Mouse (Mus musculus) intestine, embryonic 16.5 days (tissue): Measurements from ENCODE around the gene Hoxa7. TPM values are rescaled to one million over a fixed set of nuclear protein-coding genes. Genes with fewer than 3 reads are reported as not detected.

ENCODE experiments used
- ATAC-seq: fragments of 200-750 bp; cut with Nextera tagmentation; 2 replicates; pipeline ENCODE4 v1.8.0; 2017; ENCODE audit warnings: moderate TSS enrichment, moderate library complexity
- H3K27ac ChIP-seq: fragments of 300-500 bp; sonication (generic); 2 replicates; pipeline ENCODE4 v1.5.1; 2014; ENCODE audit warnings: mild to moderate bottlenecking, low read length
- H3K27me3 ChIP-seq: fragments of 300-500 bp; sonication (generic); replicated peaks from 2 replicates; pipeline ENCODE4 v1.6.1; 2014; ENCODE audit warnings: low read length, control low read depth, mixed read lengths; ENCODE audit not compliant: control insufficient read depth, insufficient read depth
- H3K36me3 ChIP-seq: fragments of 300-500 bp; sonication (generic); 2 replicates; pipeline ENCODE4 v1.6.1; 2014; ENCODE audit warnings: low read length, control low read depth; ENCODE audit not compliant: control insufficient read depth, insufficient read depth
- H3K4me1 ChIP-seq: fragments of 300-500 bp; sonication (generic); 2 replicates; pipeline ENCODE4 v1.6.1; 2014; ENCODE audit warnings: low read length, control low read depth, mixed read lengths; ENCODE audit not compliant: control insufficient read depth, insufficient read depth
- H3K4me2 ChIP-seq: fragments of 300-500 bp; sonication (generic); 2 replicates; pipeline ENCODE4 v1.6.1; 2014; ENCODE audit warnings: low read depth, low read length, control low read depth
- H3K4me3 ChIP-seq: fragments of 300-500 bp; sonication (generic); 2 replicates; pipeline ENCODE4 v1.5.1; 2014; ENCODE audit warnings: mild to moderate bottlenecking, low read length
- H3K9ac ChIP-seq: fragments of 300-500 bp; sonication (generic); 2 replicates; pipeline ENCODE4 v1.6.1; 2014; ENCODE audit warnings: low read depth, low read length
- H3K9me3 ChIP-seq: fragments of 300-500 bp; sonication (generic); 2 replicates; pipeline ENCODE4 v1.6.1; 2016; ENCODE audit warnings: low read length, control low read depth; ENCODE audit not compliant: control insufficient read depth
- WGBS: fragments of 180-500 bp; shearing (Covaris S2); extraction: QIAGEN DNeasy Blood & Tissue Kit; methylation state at CpG from one replicate; pipeline ENCODE4 v1.1.7; 2014; 5-methylcytosine and 5-hydroxymethylcytosine counted together
- polyA plus RNA-seq: library from polyadenylated mRNA; unstranded; fragments of >200 nt; fragmentation: Nextera tagmentation; extraction: Ambion mirVana; gene quantifications from 2 replicates; pipeline ENCODE4 v1.2.1, GENCODE M21; 2015

Gene Hoxa7
- 6.0 and 8.2 TPM in 2 replicates for polyA plus RNA-seq

DNA sequence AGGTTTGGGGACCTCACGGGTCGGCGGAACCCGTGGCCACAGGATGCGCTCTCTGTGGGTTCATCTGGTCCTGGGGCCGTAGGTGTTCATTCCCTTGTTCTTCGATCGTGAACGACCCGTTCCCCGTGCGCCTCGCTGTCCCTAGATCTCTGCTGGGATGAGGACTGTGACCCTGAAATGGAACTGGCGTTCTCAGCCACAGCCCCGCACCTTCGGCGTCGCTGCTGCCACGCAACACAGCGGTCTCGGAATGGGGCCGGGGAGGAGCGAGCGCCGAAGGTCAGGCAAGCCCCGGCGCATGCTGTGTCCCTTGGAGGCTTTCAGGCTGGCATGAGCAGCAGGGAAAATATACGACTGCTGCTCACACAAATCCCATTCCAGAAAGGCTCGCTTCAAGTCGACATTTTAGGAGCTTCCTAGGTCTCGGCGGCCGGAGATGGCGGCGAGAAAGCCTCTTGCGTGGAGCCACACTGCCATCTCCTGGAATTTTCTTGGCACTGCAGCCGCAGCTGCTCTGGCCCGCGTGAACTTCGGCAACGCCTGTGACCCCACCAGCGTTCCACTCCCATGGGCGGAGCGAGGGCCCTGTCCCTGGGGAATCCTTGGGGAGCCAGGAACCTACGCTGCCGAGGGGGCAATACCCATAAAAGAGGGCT is at the start of gene Hoxa7:
Gene Hoxa7, minus strand, starts transcription at position 518 of the 656 bp plus-strand sequence.
- H3K27ac ChIP-seq, result peak within 1 kb of the TSS; percentile 57
- under 1% methylated on average over 46 of the region's 46 CpGs for WGBS

DNA sequence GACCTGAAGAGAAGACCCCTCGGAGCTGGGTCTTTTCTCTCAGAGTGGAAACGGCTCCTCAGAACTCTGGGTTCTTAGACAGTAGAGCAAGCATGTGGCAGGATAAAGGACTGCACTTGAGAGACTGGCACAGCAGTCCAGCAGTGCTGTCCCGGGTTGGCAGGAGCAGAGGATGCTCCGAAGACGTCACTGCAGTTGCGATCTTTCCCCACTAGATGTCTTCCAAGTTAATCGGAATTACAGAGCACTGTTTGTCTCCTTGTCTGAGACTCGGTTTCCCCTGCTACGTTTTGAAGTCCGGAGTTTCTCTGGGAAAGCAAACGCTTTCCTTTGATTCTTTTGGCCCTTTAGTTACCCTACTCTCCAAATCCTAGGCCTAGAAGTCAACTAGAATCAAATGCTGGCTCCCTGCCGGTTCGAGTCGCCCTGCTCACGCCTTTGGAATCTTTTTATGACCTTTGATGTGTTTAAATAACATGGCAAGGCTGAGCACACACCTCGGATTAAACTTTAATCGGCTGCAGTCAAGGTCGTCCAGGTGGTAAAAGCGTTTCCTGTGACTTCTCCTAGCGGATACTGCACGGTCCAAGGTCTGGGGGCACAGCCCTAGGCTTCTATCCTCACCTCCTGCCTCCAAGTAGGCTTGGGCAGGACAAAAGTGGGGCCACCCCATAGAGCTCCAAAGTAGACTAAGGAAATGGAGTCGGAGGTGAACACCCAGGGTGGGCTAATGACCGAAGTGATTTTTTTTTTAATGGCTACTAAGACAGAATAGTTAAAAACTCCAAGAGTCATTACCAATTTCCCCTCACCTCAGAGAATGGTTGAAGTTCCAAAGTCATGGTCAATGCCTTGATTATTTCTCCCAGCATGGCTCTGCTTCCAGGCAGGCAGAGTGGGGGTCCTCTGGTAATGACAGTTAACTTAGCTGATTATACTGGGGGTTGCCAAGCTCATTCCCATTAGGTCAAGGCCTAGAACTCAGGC is 49.1 kb upstream of the Hoxa7 start:
- Histone ChIP-seq H3K36me3 (no peaks in the 10 kb centered on the region), H3K4me1 (no peaks in the 10 kb centered on the region), H3K4me3 (no peak overlapping the region), H3K9ac (no peak overlapping the region), H3K9me3 (no peaks in the 10 kb centered on the region), H3K27ac (no peak overlapping the region), H3K27me3 (peaks cover 80% of the 10 kb centered on the region), H3K4me2 (no peak overlapping the region)
- WGBS, result 8% methylated on average over 23 of the region's 23 CpGs
- ATAC-seq, result peak; percentile 73

More for the DNA sequence above, at the start of gene Hoxa7:
- Histone ChIP-seq H3K36me3 (no peaks in the 10 kb centered on the region), H3K4me2 (peak within 1 kb of the TSS; percentile 91), H3K4me3 (peak within 1 kb of the TSS; percentile 58), H3K27me3 (peaks cover 85% of the 10 kb centered on the region), H3K9ac (peak within 1 kb of the TSS; percentile 70), H3K9me3 (no peaks in the 10 kb centered on the region), H3K4me1 (peaks cover 13% of the 10 kb centered on the region)
- ATAC-seq, result peak; percentile 59

DNA sequence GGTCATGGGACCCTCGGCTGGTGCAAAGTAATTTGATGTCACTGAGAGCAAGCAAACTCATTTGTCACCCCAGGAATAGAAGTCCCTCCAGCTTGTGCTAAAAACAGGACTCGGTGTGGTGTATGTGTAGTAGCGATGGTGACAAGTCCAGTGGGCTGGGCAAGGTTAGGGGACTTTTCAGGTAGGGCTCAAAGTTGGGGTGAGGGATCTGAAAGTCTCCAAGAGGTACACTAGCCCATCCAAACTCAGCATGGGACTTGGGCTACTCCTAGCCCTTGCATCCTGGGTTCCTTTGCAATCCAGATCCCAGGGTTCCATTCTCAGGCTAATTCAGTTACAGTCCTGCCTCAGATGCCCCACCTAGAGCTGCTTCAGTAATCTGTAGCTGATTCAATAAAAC is 47.1 kb upstream of the Hoxa7 start:
- Histone ChIP-seq H3K4me3 (no peak overlapping the region), H3K9ac (no peak overlapping the region), H3K27ac (no peak overlapping the region), H3K4me2 (no peak overlapping the region), H3K36me3 (no peaks in the 10 kb centered on the region), H3K27me3 (peaks cover 84% of the 10 kb centered on the region), H3K4me1 (no peaks in the 10 kb centered on the region), H3K9me3 (no peaks in the 10 kb centered on the region)
- WGBS, result 5% methylated on average over 3 of the region's 3 CpGs
- no peak for ATAC-seq

DNA sequence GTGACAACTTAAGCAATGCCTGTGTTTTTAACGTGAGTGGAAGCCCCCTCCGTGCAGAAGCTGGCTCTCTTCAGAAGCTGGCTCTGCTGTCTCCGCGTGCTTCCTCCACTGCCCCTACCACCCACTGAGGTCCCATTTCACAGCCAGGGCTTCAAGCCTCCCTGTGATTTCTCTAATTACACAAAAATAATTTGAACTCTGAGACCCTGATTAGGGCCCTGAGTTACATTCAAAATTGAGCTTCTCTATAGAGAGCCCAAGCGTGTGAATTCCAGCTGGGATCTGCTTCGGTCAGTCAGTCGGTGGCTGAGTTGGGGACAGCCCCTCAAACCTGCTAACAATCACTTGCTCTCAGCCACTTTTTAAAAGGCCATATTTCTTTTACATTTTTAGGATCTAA is 46.7 kb upstream of the Hoxa7 start:
- Histone ChIP-seq H3K4me3 (no peak overlapping the region), H3K4me2 (no peak overlapping the region), H3K27me3 (peaks cover 84% of the 10 kb centered on the region), H3K9ac (no peak overlapping the region), H3K9me3 (no peaks in the 10 kb centered on the region), H3K4me1 (no peaks in the 10 kb centered on the region), H3K27ac (no peak overlapping the region), H3K36me3 (no peaks in the 10 kb centered on the region)
- WGBS, result 14% methylated on average over 7 of the region's 7 CpGs
- ATAC-seq, result no peak

DNA sequence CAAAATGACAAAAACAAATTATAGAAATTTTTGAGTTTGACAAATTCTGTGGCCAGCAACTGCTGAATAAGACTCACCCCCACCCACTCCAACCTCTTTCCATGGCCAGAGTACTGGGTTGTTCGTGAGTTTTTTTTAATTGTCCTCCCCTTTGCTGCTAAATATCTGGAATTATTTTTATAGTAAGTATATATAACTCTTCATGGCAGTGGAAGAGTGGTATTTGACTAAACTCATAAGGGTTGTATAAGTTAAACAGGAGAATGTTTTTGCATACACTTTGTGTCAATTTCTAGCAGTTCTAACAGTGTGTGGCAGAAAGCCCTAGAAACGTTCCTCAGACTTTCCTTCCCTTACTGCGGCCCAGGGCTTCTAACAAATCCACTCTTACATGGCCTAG is 46.0 kb upstream of the Hoxa7 start:
- Histone ChIP-seq H3K36me3 (no peaks in the 10 kb centered on the region), H3K4me2 (no peak overlapping the region), H3K9ac (no peak overlapping the region), H3K4me1 (no peaks in the 10 kb centered on the region), H3K9me3 (no peaks in the 10 kb centered on the region), H3K4me3 (no peak overlapping the region), H3K27ac (no peak overlapping the region), H3K27me3 (peaks cover 83% of the 10 kb centered on the region)
- ATAC-seq, result no peak
- WGBS, result 11% methylated on average over 3 of the region's 3 CpGs

DNA sequence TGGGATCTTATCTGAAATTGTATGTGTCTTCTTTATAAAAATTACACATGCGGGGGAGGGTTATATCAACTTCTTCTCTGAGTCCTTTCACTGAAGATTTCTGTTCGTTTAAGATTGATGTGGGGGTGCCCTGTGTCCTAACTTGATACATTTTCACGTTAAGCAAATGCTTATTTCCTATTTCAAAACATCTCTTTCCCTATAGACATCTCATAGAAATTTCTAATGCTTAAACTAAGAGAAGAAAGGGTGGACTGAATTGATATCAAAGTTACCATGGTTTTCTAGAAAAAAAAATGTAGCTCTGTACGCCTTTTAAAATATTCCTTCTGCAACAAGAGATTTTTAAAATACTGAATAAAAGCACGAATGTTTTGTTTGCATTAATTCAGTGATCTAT is 45.6 kb upstream of the Hoxa7 start:
- Histone ChIP-seq H3K4me2 (no peak overlapping the region), H3K4me3 (no peak overlapping the region), H3K9me3 (no peaks in the 10 kb centered on the region), H3K4me1 (no peaks in the 10 kb centered on the region), H3K27me3 (peaks cover 82% of the 10 kb centered on the region), H3K9ac (no peak overlapping the region), H3K27ac (no peak overlapping the region), H3K36me3 (no peaks in the 10 kb centered on the region)
- ATAC-seq, result no peak
- 26% methylated on average over 5 of the region's 5 CpGs for WGBS

DNA sequence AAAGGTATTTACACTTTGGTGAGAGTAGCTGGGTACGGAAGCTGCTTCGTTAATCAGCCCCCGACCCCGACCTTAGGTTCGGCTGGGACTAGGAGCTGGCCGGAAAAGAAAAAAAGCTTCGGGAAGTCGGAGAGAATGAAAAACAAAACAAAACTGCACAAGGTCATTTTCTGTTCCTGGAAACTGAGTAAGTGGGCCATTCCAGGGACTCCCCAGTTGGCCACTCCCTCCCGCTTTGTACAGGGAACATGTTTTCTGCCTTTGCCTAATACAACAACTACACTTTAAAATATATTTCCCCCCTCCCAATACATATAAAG is 45.0 kb upstream of the Hoxa7 start:
- Histone ChIP-seq H3K36me3 (no peaks in the 10 kb centered on the region), H3K9ac (no peak overlapping the region), H3K4me2 (no peak overlapping the region), H3K9me3 (no peaks in the 10 kb centered on the region), H3K27me3 (peaks cover 84% of the 10 kb centered on the region), H3K27ac (no peak overlapping the region), H3K4me1 (no peaks in the 10 kb centered on the region), H3K4me3 (no peak overlapping the region)
- no peak for ATAC-seq
- 5% methylated on average over 9 of the region's 9 CpGs for WGBS

DNA sequence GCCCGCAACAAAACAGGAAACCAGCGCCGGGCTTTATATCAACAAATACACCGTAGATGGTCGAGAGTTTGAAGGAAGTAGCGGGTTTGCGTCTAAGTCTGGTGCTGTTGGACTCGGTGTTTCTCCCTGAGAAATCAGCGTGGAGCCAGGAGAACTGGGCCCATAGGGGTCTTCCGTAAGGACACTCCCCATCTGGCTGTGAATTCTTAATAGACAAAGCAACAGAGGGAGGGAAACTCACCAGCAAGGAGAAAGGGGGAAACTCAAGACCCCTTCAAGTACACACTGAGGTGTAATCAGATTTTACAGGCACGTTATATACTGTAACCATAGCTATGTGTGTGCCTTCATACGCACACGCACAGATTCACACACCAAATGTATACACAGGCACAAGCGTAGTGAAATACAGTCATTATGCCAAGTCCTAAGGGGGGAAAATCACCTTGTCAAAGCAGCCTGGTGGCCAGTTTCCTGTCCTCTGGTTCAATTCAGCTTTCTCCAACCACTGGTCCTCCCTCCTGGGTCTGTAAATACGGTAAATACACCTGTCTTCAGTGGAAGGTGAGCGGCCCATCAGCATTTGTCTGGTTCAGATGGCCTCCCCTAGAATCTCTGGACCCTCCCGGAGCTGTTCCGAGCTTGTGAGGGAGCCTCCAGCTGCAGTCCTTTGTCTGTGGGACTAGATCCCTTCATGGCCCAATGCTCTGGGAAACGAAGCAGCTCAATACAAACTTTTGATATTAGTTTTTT is 44.4 kb upstream of the Hoxa7 start:
- no peak for ATAC-seq
- no peak overlapping the region for H3K27ac ChIP-seq
- no peaks in the 10 kb centered on the region for H3K4me1 ChIP-seq
- H3K4me2 ChIP-seq, result no peak overlapping the region
- no peaks in the 10 kb centered on the region for H3K9me3 ChIP-seq
- no peak overlapping the region for H3K9ac ChIP-seq
- H3K27me3 ChIP-seq, result peaks cover 85% of the 10 kb centered on the region
- 3% methylated on average over 19 of the region's 19 CpGs for WGBS
- H3K4me3 ChIP-seq, result no peak overlapping the region
- H3K36me3 ChIP-seq, result no peaks in the 10 kb centered on the region

DNA sequence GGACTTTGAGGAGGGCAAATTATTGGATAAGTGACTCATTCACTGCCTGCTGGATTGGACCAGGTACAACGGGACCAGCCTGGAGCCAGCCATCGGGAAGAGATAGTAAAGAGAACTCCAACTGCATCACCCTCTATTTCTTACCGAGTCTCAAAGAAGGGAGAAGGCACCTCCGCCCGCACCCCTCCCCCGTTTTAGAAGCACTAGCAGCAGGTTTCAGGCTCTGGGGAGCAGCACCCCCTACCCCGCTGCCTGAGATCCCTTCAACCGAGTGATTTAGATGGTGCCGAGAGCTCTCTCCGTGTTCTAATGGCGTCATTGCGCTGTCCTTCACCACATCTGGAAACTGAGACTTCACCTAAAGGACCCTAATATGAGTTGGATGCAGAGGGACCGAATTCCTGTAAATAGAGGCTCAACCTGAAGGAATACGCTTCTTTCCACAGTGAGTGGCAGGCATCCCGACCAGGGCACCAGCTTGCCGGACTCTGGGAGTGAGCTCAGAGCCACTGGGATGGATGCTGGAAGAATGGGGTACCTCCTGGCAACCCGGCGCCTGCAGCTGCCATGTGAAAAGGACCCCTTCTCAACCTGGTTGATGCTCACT is 43.8 kb upstream of the Hoxa7 start:
- Histone ChIP-seq H3K9ac (no peak overlapping the region), H3K27me3 (peaks cover 87% of the 10 kb centered on the region), H3K4me1 (peaks cover 3% of the 10 kb centered on the region), H3K9me3 (no peaks in the 10 kb centered on the region), H3K4me2 (no peak overlapping the region), H3K36me3 (no peaks in the 10 kb centered on the region), H3K4me3 (no peak overlapping the region), H3K27ac (no peak overlapping the region)
- no peak for ATAC-seq
- 3% methylated on average over 18 of the region's 18 CpGs for WGBS
